Mouse (Mus musculus): ENCODE data around the gene Dync1li1. TPM values are rescaled to one million over a fixed set of nuclear protein-coding genes. Genes with fewer than 3 reads are reported as not detected.
A peak's percentile ranks its signal among the peaks of the same experiment; 100 is the strongest.

Gene Dync1li1
- polyA plus RNA-seq, 1 experiment from 2014 or later, result 45.4 TPM

DNA sequence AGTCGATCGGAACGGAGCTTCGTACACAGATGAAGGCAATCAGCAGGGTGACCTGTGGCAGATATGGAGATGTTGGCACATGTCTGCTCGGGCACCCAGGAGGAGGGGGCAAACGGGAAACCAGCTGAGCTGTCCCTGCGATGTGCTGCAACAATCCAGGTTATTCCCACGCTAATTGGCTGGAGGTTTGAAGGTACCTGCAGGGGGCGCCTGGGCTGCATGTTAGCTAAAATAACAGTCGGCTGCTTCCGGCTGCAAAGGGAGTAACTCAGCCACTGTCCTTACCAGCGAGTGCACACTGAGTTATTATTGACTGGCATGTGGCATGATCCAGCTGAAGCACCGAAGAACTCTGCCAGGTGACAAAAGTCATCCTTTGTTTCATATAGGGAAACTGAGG, 74.8 kb downstream of the Dync1li1 start:
- Histone ChIP-seq H3K4me3 (replicated peaks; ENCODE audit: low read depth, low read length) (no peak overlapping the region), H3K9ac (ENCODE audit: low read depth, low read length) (no peak overlapping the region), H3K27ac (no peak overlapping the region), H3K9me3 (replicated peaks; ENCODE audit: low read length) (no peaks in the 10 kb centered on the region), H3K4me1 (replicated peaks; ENCODE audit: insufficient read depth, low read length) (peaks cover 7% of the 10 kb centered on the region), H3K36me3 (ENCODE audit: insufficient read depth, low read length) (peaks cover 15% of the 10 kb centered on the region; the same call in 1 of the 2 replicates), H3K4me2 (ENCODE audit: low read length) (no peak overlapping the region), H3K27me3 (ENCODE audit: insufficient read depth, low read length) (no peaks in the 10 kb centered on the region)
- WGBS, result 62% methylated on average over 13 of the region's 13 CpGs
- peak; percentile 69 for TF ChIP-seq CTCF (IDR thresholded peaks at IDR 0.05; ENCODE audit: low read depth)
- peak; percentile 62 for DNase-seq (ENCODE audit: low spot score)
- ATAC-seq (replicated peaks; ENCODE audit: low FRiP score, low read depth), result no peak

- no peaks in the 10 kb centered on the region for H3K9me3 ChIP-seq (replicated peaks; ENCODE audit: low read length)
- H3K27ac ChIP-seq, result peak overlapping the region; percentile 78
- H3K4me2 ChIP-seq (ENCODE audit: low read length), result no peak overlapping the region
- no peaks in the 10 kb centered on the region for H3K27me3 ChIP-seq (ENCODE audit: insufficient read depth, low read length)
- peaks cover 7% of the 10 kb centered on the region for H3K4me1 ChIP-seq (replicated peaks; ENCODE audit: insufficient read depth, low read length)
- H3K9ac ChIP-seq (ENCODE audit: low read depth, low read length), result no peak overlapping the region
- 0 out of 2 replicates have a peak, but pooled peaks cover 5% of the 10 kb centered on the region for H3K36me3 ChIP-seq (ENCODE audit: insufficient read depth, low read length)
- 37% methylated on average over 13 of the region's 13 CpGs for WGBS
- TF ChIP-seq CTCF (IDR thresholded peaks at IDR 0.05; ENCODE audit: low read depth), result no peak
- peak; percentile 77 for DNase-seq (ENCODE audit: low spot score)
- peak; percentile 75 for ATAC-seq (replicated peaks; ENCODE audit: low FRiP score, low read depth)
- no peak overlapping the region for H3K4me3 ChIP-seq (replicated peaks; ENCODE audit: low read depth, low read length)
These were observed 78.4 kb downstream of the Dync1li1 start for GRCm38 (mm10) chr9:114767030-114767429.

DNA sequence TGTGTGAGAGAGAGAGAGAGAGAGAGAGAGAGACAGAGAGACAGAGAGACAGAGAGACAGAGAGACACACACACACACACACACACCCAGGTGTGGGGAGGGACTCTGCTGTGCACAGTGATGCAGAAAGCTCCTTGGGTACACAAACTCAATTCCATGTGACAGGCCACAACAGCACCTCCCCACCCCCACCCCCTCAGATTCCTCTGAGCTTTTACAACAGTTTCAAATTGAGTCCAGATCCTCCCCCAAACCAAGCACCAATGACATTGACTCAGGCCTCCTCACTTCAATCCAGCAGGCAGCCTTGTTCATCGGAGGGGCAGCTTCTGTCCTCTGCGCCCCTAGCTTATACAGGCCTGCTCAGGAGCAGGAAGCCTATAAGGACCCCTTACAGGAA, 78.9 kb downstream of the Dync1li1 start:
- H3K9me3 ChIP-seq (replicated peaks; ENCODE audit: low read length), result no peaks in the 10 kb centered on the region
- no peak for TF ChIP-seq CTCF (IDR thresholded peaks at IDR 0.05; ENCODE audit: low read depth)
- no peak overlapping the region for H3K4me2 ChIP-seq (ENCODE audit: low read length)
- no peak overlapping the region for H3K9ac ChIP-seq (ENCODE audit: low read depth, low read length)
- H3K27me3 ChIP-seq (ENCODE audit: insufficient read depth, low read length), result no peaks in the 10 kb centered on the region
- H3K36me3 ChIP-seq (ENCODE audit: insufficient read depth, low read length), result 0 out of 2 replicates have a peak, but pooled peaks cover 8% of the 10 kb centered on the region
- 37% methylated on average over 2 of the region's 2 CpGs for WGBS
- H3K4me3 ChIP-seq (replicated peaks; ENCODE audit: low read depth, low read length), result no peak overlapping the region
- H3K4me1 ChIP-seq (replicated peaks; ENCODE audit: insufficient read depth, low read length), result peaks cover 7% of the 10 kb centered on the region
- DNase-seq (ENCODE audit: low spot score) (peak; percentile 69), ATAC-seq (replicated peaks; ENCODE audit: low FRiP score, low read depth) (peak; percentile 71)
- peak overlapping the region; percentile 78 for H3K27ac ChIP-seq

DNA sequence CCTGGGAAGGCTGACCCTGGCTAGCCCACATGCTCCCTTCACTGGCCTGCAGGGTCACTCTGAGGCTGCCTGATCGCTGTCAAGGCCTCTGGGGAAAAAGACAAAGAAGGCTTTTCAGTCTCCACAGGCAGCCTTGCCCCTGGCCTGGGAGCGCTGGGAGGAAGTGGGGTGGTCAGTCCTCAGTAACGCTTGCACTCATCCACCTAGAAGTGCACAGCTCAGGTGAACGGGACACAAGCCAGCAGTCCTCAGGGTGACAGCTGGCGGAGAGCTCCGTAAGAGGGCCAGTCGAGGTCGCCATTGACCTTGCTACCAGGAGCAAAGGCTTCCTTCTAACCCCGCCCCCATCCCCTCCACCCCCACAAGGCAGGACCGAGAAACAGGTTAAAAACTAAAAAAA, 79.5 kb downstream of the Dync1li1 start:
- 0 out of 2 replicates have a peak, but pooled peaks cover 6% of the 10 kb centered on the region for H3K36me3 ChIP-seq (ENCODE audit: insufficient read depth, low read length)

DNA sequence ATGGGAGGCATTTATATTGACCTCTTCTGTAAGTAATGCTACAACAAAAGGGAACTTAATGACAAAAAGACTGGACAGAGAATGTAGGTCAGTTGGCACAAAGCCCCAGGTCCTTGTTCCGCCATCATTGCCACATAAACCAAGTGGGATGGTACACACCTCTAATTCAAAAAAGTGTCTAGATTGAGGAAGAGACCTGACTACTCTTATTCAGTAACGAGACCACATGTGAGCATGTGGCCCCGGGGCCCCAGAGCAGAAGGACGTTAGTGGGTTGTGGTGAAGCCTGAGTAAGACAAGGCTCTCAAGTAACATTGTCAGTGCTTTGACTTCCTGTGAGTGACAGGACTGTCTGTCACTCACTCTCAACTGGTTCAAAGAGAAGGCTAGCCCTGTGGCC, 81.6 kb downstream of the Dync1li1 start:
- Histone ChIP-seq H3K4me3 (replicated peaks; ENCODE audit: low read depth, low read length) (no peak overlapping the region), H3K27ac (no peak overlapping the region), H3K4me1 (replicated peaks; ENCODE audit: insufficient read depth, low read length) (peaks cover 13% of the 10 kb centered on the region), H3K36me3 (ENCODE audit: insufficient read depth, low read length) (0 out of 2 replicates have a peak, but pooled peaks cover 6% of the 10 kb centered on the region), H3K9me3 (replicated peaks; ENCODE audit: low read length) (no peaks in the 10 kb centered on the region), H3K9ac (ENCODE audit: low read depth, low read length) (no peak overlapping the region), H3K27me3 (ENCODE audit: insufficient read depth, low read length) (no peaks in the 10 kb centered on the region), H3K4me2 (ENCODE audit: low read length) (no peak overlapping the region)
- TF ChIP-seq CTCF (IDR thresholded peaks at IDR 0.05; ENCODE audit: low read depth), result no peak
- no peak for DNase-seq (ENCODE audit: low spot score)
- no peak for ATAC-seq (replicated peaks; ENCODE audit: low FRiP score, low read depth)
- WGBS, result 91% methylated on average over 4 of the region's 4 CpGs

More for the DNA sequence above, 79.5 kb downstream of the Dync1li1 start:
- ATAC-seq (replicated peaks; ENCODE audit: low FRiP score, low read depth), result no peak
- Histone ChIP-seq H3K9me3 (replicated peaks; ENCODE audit: low read length) (no peaks in the 10 kb centered on the region), H3K4me3 (replicated peaks; ENCODE audit: low read depth, low read length) (no peak overlapping the region), H3K27ac (peak overlapping the region; percentile 78), H3K9ac (ENCODE audit: low read depth, low read length) (no peak overlapping the region), H3K4me1 (replicated peaks; ENCODE audit: insufficient read depth, low read length) (peaks cover 7% of the 10 kb centered on the region), H3K4me2 (ENCODE audit: low read length) (no peak overlapping the region), H3K27me3 (ENCODE audit: insufficient read depth, low read length) (no peaks in the 10 kb centered on the region)
- no peak for DNase-seq (ENCODE audit: low spot score)
- TF ChIP-seq CTCF (IDR thresholded peaks at IDR 0.05; ENCODE audit: low read depth), result no peak
- 32% methylated on average over 10 of the region's 10 CpGs for WGBS

DNA sequence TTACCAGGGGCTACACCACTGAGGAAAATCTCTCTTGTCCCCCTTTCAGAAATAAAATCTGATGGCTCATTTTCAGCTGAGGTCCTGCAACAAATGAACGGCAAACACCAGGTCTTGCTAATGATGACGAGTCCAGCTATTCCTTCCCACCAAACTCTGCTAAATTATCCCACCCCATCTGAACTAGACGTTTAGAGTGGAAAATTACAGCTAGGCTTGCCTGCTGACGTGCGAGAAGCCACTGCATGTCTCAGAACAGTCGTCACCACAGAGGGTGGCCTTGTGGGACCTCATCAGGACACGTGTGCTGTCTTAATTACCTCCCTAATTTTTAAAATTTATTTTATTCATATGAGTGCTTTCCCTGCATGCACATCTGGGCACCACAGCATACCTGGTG, 83.0 kb downstream of the Dync1li1 start:
- TF ChIP-seq CTCF (IDR thresholded peaks at IDR 0.05; ENCODE audit: low read depth), result no peak
- H3K4me2 ChIP-seq (ENCODE audit: low read length), result no peak overlapping the region
- H3K9me3 ChIP-seq (replicated peaks; ENCODE audit: low read length), result no peaks in the 10 kb centered on the region
- no peak overlapping the region for H3K27ac ChIP-seq
- DNase-seq (ENCODE audit: low spot score), result peak; percentile 50
- no peak overlapping the region for H3K9ac ChIP-seq (ENCODE audit: low read depth, low read length)
- H3K27me3 ChIP-seq (ENCODE audit: insufficient read depth, low read length), result no peaks in the 10 kb centered on the region
- whole genome bisulfite sequencing, result 71% methylated on average over 7 of the region's 7 CpGs
- H3K36me3 ChIP-seq (ENCODE audit: insufficient read depth, low read length), result 0 out of 2 replicates have a peak, but pooled peaks cover 6% of the 10 kb centered on the region
- peaks cover 13% of the 10 kb centered on the region for H3K4me1 ChIP-seq (replicated peaks; ENCODE audit: insufficient read depth, low read length)
- H3K4me3 ChIP-seq (replicated peaks; ENCODE audit: low read depth, low read length), result no peak overlapping the region
- no peak for ATAC-seq (replicated peaks; ENCODE audit: low FRiP score, low read depth)

Other genes with a start within 250 kb of the Dync1li1 start
- 0.19 and 0.84 TPM in 2 replicates for gene Ccr4, start 183.9 kb upstream of the Dync1li1 start, polyA plus RNA-seq (2015; fragmentation: Nextera tagmentation; extraction: Ambion mirVana)
- 0.16 TPM in 1 of 2 replicates, not detected in the other for gene C130032M10Rik, start 173.1 kb upstream of the Dync1li1 start, polyA plus RNA-seq (2015; fragmentation: Nextera tagmentation; extraction: Ambion mirVana)
- gene Trim71, start 124.4 kb upstream of the Dync1li1 start, polyA plus RNA-seq (2015; fragmentation: Nextera tagmentation; extraction: Ambion mirVana), result 0.43 and 0.46 TPM in 2 replicates
- gene Cnot10, start 48.6 kb upstream of the Dync1li1 start, polyA plus RNA-seq (2015; fragmentation: Nextera tagmentation; extraction: Ambion mirVana), result 45.7 and 50.4 TPM in 2 replicates
- gene Cmtm6, start 42.3 kb downstream of the Dync1li1 start, polyA plus RNA-seq (2015; fragmentation: Nextera tagmentation; extraction: Ambion mirVana), result 64.5 and 70.3 TPM in 2 replicates
- gene Cmtm7, start 93.1 kb downstream of the Dync1li1 start, polyA plus RNA-seq (2015; fragmentation: Nextera tagmentation; extraction: Ambion mirVana), result 95.4 and 102 TPM in 2 replicates
- 50.7 and 54.6 TPM in 2 replicates for gene Cmtm8, start 155.4 kb downstream of the Dync1li1 start, polyA plus RNA-seq (2015; fragmentation: Nextera tagmentation; extraction: Ambion mirVana)
- 17.2 and 18.1 TPM in 2 replicates for gene Gpd1l, start 245.2 kb downstream of the Dync1li1 start, polyA plus RNA-seq (2015; fragmentation: Nextera tagmentation; extraction: Ambion mirVana)